Mouse (Mus musculus) adrenal gland, postnatal 25 days (tissue): ENCODE measurements around the gene Ndufb10. TPM values are rescaled to one million over a fixed set of nuclear protein-coding genes. Genes with fewer than 3 reads are reported as not detected.

Experiments used
- DNase-seq: peaks from one replicate; pipeline ENCODE4 v3.0.0; 2021; ENCODE audit warnings: mixed read lengths
- long read RNA-seq: library from polyadenylated mRNA; stranded (forward); transcript quantifications from one replicate; pipeline ENCODE4 v2.0.0, GENCODE M21; 2021
- total RNA-seq: library from RNA; stranded (reverse); gene quantifications from 2 replicates; pipeline ENCODE4 v1.2.3, GENCODE M21; 2021

The Ndufb10 gene
- 230 and 272 TPM in 2 replicates for total RNA-seq
- long read RNA-seq, transcript Ndufb10-201 (4 exons, 732 nt) = major isoform, 233 of 297 reads
- long read RNA-seq, partial matches to known transcripts = 54 of 297 reads
- long read RNA-seq, other reads (novel, unspliced or antisense) = 7 of 297 reads

- DNase-seq = peak; percentile 98
Observed at GRCm38 (mm10) chr17:24724184-24724583, at the start of gene Ndufb10. Gene Ndufb10, minus strand, starts transcription at chr17:24724478.

GRCm38 (mm10) chr17:24773241-24773640 lies 49.0 kb upstream of the Ndufb10 start:
- no peak for DNase-seq

- no peak for DNase-seq
Observed at GRCm38 (mm10) chr17:24769146-24769545, 44.9 kb upstream of the Ndufb10 start.

GRCm38 (mm10) chr17:24766266-24766875 lies 42.1 kb upstream of the Ndufb10 start:
- DNase-seq = no peak

- no peak for DNase-seq
Observed at GRCm38 (mm10) chr17:24765016-24765905, 41.0 kb upstream of the Ndufb10 start.

- DNase-seq = no peak
Observed at GRCm38 (mm10) chr17:24761121-24761520, 36.8 kb upstream of the Ndufb10 start.

- DNase-seq = no peak
Observed at GRCm38 (mm10) chr17:24757394-24757793, 33.1 kb upstream of the Ndufb10 start.

GRCm38 (mm10) chr17:24752415-24753394 lies 28.4 kb upstream of the Ndufb10 start, which contains the start of gene Hs3st6:
Gene Hs3st6, plus strand, starts transcription at chr17:24752988.
- peak; percentile 49 for DNase-seq

GRCm38 (mm10) chr17:24751528-24751927 lies 27.2 kb upstream of the Ndufb10 start:
- no peak for DNase-seq

GRCm38 (mm10) chr17:24746986-24747385 lies 22.7 kb upstream of the Ndufb10 start:
- no peak for DNase-seq

GRCm38 (mm10) chr17:24745526-24746497 lies 21.5 kb upstream of the Ndufb10 start:
- peak; percentile 76 for DNase-seq

- no peak for DNase-seq
Observed at GRCm38 (mm10) chr17:24744381-24744780, 20.1 kb upstream of the Ndufb10 start.

GRCm38 (mm10) chr17:24743896-24744295 lies 19.6 kb upstream of the Ndufb10 start:
- DNase-seq = no peak

GRCm38 (mm10) chr17:24742307-24742706 lies 18.0 kb upstream of the Ndufb10 start:
- DNase-seq = no peak

GRCm38 (mm10) chr17:24739926-24740325 lies 15.6 kb upstream of the Ndufb10 start:
- no peak for DNase-seq

GRCm38 (mm10) chr17:24738238-24738637 lies 14.0 kb upstream of the Ndufb10 start:
- no peak for DNase-seq

- no peak for DNase-seq
Observed at GRCm38 (mm10) chr17:24737135-24737810, 13.0 kb upstream of the Ndufb10 start.

- peak; percentile 92 for DNase-seq
Observed at GRCm38 (mm10) chr17:24736330-24737051, 12.2 kb upstream of the Ndufb10 start, which contains the start of gene Msrb1. Gene Msrb1, plus strand, starts transcription at chr17:24736642.

- no peak for DNase-seq
Observed at GRCm38 (mm10) chr17:24735446-24735845, 11.2 kb upstream of the Ndufb10 start.
